Mouse (Mus musculus): Measurements from ENCODE around the gene Scnn1a. TPM values are rescaled to one million over a fixed set of nuclear protein-coding genes. Genes with fewer than 3 reads are reported as not detected.
"Not testable (repeated sequence)": the region's sequence is repeated elsewhere in the genome, so short reads cannot be mapped to it uniquely, and the experiment has no call there.

The Scnn1a gene
- polyA plus RNA-seq, 1 experiment, result 0.88 TPM

DNA sequence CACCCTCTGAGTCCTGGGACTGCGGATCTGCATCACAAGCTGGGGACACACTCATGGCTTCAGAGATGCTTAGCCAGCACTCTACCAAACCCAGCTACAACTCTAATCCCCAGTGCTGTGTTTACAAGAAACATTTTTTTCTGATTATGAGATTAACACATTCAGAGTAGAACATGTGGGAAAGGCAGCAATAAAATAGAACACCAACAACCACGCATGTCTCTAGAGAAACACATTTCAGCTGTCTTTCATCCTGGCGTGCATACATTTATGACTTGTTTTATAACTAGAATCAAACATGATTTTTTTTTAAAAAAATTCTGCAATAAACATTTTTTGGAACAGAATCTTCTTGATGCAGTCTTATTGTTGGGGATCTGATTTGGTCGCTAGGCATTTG, 33.5 kb upstream of the Scnn1a start:
- TF ChIP-seq POLR2A (IDR thresholded peaks at IDR 0.05; ENCODE audit: borderline replicate concordance, low read depth, low read length) (no peak), CTCF (IDR thresholded peaks at IDR 0.05; ENCODE audit: low read depth, low read length) (no peak)
- H3K27ac ChIP-seq (ENCODE audit: insufficient read depth, low read depth, low read length), result no peak overlapping the region
- peaks cover 3% of the 10 kb centered on the region; the same call in 1 of the 2 replicates for H3K4me1 ChIP-seq (ENCODE audit: control insufficient read depth, insufficient read depth, low read length)
- H3K4me3 ChIP-seq (ENCODE audit: insufficient read depth, low read length), result no peak overlapping the region

- H3K4me3 ChIP-seq (ENCODE audit: insufficient read depth, low read length), result no peak overlapping the region
- H3K4me1 ChIP-seq (ENCODE audit: control insufficient read depth, insufficient read depth, low read length), result peaks cover 3% of the 10 kb centered on the region; the same call in 1 of the 2 replicates
- no peak overlapping the region for H3K27ac ChIP-seq (ENCODE audit: insufficient read depth, low read depth, low read length)
- no peak for TF ChIP-seq CTCF (IDR thresholded peaks at IDR 0.05; ENCODE audit: low read depth, low read length)
- no peak for TF ChIP-seq POLR2A (IDR thresholded peaks at IDR 0.05; ENCODE audit: borderline replicate concordance, low read depth, low read length)
These were observed 31.7 kb upstream of the Scnn1a start for GRCm38 (mm10) chr6:125288730-125289129.

GRCm38 (mm10) chr6:125291329-125291728, 29.1 kb upstream of the Scnn1a start:
- TF ChIP-seq POLR2A (IDR thresholded peaks at IDR 0.05; ENCODE audit: borderline replicate concordance, low read depth, low read length), result no peak
- no peak for TF ChIP-seq CTCF (IDR thresholded peaks at IDR 0.05; ENCODE audit: low read depth, low read length)
- Histone ChIP-seq H3K4me3 (ENCODE audit: insufficient read depth, low read length) (no peak overlapping the region), H3K4me1 (ENCODE audit: control insufficient read depth, insufficient read depth, low read length) (peaks cover 3% of the 10 kb centered on the region; the same call in 1 of the 2 replicates), H3K27ac (ENCODE audit: insufficient read depth, low read depth, low read length) (no peak overlapping the region)

- H3K27ac ChIP-seq (ENCODE audit: insufficient read depth, low read depth, low read length), result no peak overlapping the region
- no peak for TF ChIP-seq CTCF (IDR thresholded peaks at IDR 0.05; ENCODE audit: low read depth, low read length)
- TF ChIP-seq POLR2A (IDR thresholded peaks at IDR 0.05; ENCODE audit: borderline replicate concordance, low read depth, low read length), result no peak
- peaks cover 3% of the 10 kb centered on the region; the same call in 1 of the 2 replicates for H3K4me1 ChIP-seq (ENCODE audit: control insufficient read depth, insufficient read depth, low read length)
- H3K4me3 ChIP-seq (ENCODE audit: insufficient read depth, low read length), result no peak overlapping the region
These were observed 28.2 kb upstream of the Scnn1a start for GRCm38 (mm10) chr6:125292256-125292655.

DNA sequence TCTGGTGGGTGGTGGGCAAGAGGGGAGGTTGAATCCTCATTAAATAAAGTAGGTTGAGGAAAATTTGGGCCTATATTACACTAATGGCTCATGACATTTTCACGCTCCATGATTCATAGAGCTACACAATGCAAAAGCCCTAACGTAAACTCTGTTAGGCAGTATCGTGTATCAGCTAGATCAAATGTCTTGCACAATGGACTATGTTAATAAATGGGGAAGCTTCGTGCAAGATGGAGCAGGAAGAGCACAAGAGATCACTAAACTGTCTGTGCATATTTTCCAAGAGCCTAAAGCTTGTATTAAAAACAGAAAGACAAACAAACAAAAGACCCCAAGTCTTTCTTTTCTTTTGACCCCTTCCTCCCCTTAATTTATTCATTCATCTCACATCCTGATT, 26.4 kb upstream of the Scnn1a start:
- Histone ChIP-seq H3K4me3 (ENCODE audit: insufficient read depth, low read length) (no peak overlapping the region), H3K27ac (ENCODE audit: insufficient read depth, low read depth, low read length) (no peak overlapping the region), H3K4me1 (ENCODE audit: control insufficient read depth, insufficient read depth, low read length) (no peaks in the 10 kb centered on the region)
- TF ChIP-seq CTCF (IDR thresholded peaks at IDR 0.05; ENCODE audit: low read depth, low read length) (no peak), POLR2A (IDR thresholded peaks at IDR 0.05; ENCODE audit: borderline replicate concordance, low read depth, low read length) (no peak)

GRCm38 (mm10) chr6:125297149-125297820, 23.2 kb upstream of the Scnn1a start:
- no peak overlapping the region for H3K27ac ChIP-seq (ENCODE audit: insufficient read depth, low read depth, low read length)
- H3K4me3 ChIP-seq (ENCODE audit: insufficient read depth, low read length), result no peak overlapping the region
- no peaks in the 10 kb centered on the region for H3K4me1 ChIP-seq (ENCODE audit: control insufficient read depth, insufficient read depth, low read length)
- TF ChIP-seq POLR2A (IDR thresholded peaks at IDR 0.05; ENCODE audit: borderline replicate concordance, low read depth, low read length) (no peak), CTCF (IDR thresholded peaks at IDR 0.05; ENCODE audit: low read depth, low read length) (no peak)

GRCm38 (mm10) chr6:125300982-125301381, 19.5 kb upstream of the Scnn1a start:
- no peak overlapping the region for H3K27ac ChIP-seq (ENCODE audit: insufficient read depth, low read depth, low read length)
- H3K4me3 ChIP-seq (ENCODE audit: insufficient read depth, low read length), result no peak overlapping the region

GRCm38 (mm10) chr6:125302231-125302982, 18.1 kb upstream of the Scnn1a start:
- no peak overlapping the region for H3K27ac ChIP-seq (ENCODE audit: insufficient read depth, low read depth, low read length)
- TF ChIP-seq POLR2A (IDR thresholded peaks at IDR 0.05; ENCODE audit: borderline replicate concordance, low read depth, low read length), result no peak
- no peak for TF ChIP-seq CTCF (IDR thresholded peaks at IDR 0.05; ENCODE audit: low read depth, low read length)
- no peaks in the 10 kb centered on the region for H3K4me1 ChIP-seq (ENCODE audit: control insufficient read depth, insufficient read depth, low read length)
- H3K4me3 ChIP-seq (ENCODE audit: insufficient read depth, low read length), result no peak overlapping the region

More at GRCm38 (mm10) chr6:125300982-125301381, 19.5 kb upstream of the Scnn1a start:
- no peaks in the 10 kb centered on the region for H3K4me1 ChIP-seq (ENCODE audit: control insufficient read depth, insufficient read depth, low read length)
- TF ChIP-seq POLR2A (IDR thresholded peaks at IDR 0.05; ENCODE audit: borderline replicate concordance, low read depth, low read length) (no peak), CTCF (IDR thresholded peaks at IDR 0.05; ENCODE audit: low read depth, low read length) (no peak)

DNA sequence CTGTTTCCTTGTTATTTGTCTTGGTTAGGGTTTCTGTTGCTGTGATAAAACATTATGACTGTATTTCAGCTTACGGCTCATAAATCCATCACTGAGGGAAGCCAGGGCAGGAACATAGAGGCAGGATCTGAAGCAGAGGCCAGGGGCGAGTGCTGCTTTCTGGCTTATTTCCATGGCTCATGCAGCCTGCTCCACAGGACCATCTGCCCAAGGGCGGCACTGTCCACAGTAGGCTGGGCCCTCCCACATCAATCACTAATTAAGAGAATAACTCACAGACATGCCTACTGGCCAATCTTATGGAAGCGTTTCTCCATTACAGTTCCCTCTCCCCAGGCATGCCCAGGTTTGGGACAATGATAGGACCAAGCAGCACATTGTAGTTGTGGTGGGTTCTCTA, 17.2 kb upstream of the Scnn1a start:
- Histone ChIP-seq H3K27ac (ENCODE audit: insufficient read depth, low read depth, low read length) (no peak overlapping the region), H3K4me3 (ENCODE audit: insufficient read depth, low read length) (no peak overlapping the region), H3K4me1 (ENCODE audit: control insufficient read depth, insufficient read depth, low read length) (no peaks in the 10 kb centered on the region)
- TF ChIP-seq CTCF (IDR thresholded peaks at IDR 0.05; ENCODE audit: low read depth, low read length) (no peak), POLR2A (IDR thresholded peaks at IDR 0.05; ENCODE audit: borderline replicate concordance, low read depth, low read length) (no peak)

DNA sequence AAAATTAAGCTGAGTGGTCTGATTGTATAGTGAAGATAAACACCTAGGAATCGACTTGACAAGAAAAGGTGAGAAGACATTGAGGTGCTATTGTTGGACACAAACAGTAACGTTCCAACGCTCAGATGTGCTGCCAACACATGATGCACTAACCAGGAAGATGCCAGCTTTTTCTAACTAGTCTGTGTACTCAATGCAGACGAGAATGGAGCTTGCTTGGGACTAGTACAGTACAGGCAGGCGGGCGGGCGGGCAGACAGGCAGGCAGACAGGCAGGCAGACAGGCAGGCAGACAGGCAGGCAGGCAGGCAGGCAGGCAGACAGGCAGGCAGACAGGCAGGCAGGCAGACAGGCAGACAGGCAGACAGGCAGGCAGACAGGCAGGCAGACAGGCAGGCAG, 16.1 kb upstream of the Scnn1a start:
- not testable (repeated sequence) for H3K4me1 ChIP-seq (ENCODE audit: control insufficient read depth, insufficient read depth, low read length); H3K4me3 ChIP-seq (ENCODE audit: insufficient read depth, low read length)

More for the DNA sequence above, 16.1 kb upstream of the Scnn1a start:
- not testable (repeated sequence) for H3K27ac ChIP-seq (ENCODE audit: insufficient read depth, low read depth, low read length)
